ENCODE assay signal across 8 mouse cellular contexts in the genomic region with DNA sequence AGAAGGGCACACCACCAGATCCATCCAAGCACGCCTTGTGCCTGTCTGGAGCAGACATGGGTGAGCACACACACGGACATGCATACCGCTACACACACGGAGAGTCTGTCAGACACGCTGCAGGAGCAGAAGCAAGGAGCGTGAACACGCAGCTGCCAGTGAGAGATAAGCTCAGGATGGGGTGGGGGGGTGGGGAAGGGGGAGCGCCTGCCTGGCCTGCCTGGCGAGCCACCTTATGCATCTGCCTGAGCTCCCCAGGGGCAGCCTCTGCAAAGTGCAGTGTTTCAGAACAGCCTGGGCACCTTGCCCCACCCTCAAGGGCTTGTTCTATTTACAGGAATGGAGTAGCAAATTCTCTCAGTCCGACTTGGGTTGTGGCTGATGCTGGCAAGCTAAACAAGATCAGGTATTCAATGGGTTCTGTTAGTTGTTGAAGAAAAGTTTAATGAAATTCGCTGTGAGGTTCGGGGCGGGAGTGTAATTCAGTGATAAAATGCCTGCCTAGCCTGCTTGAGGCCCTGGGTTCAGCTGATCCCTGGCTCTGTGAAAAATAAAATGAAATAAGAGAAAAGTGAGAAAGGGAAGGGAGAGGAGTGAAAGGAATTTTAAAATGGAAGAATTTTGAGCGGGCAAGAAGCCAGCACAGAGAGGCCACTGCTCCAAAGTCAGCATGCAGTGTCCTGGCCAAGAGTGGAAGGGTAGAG. TPM values are rescaled to one million over a fixed set of nuclear protein-coding genes. Genes with fewer than 3 reads are reported as not detected.
DNase-seq lines count a peak whose midpoint lies in the region; ATAC-seq and TF ChIP-seq lines count a peak whose summit lies in the region.
"Had no signal": no experiment of that assay in that cellular context is flagged by ENCODE, and none has a peak within 500 bp of the region (broad histone marks: within the 10 kb centered on the region; RNA-seq: fewer than 3 reads in every experiment).

No protein-coding gene starts in this region.

- peak; percentile 21 for DNase-seq in kidney, postnatal 0 days (ENCODE audit: low spot score)
- DNase-seq in kidney, adult 2 months: no peak
- peak; percentile 67 to 75 (median 71) for DNase-seq in liver, embryonic 14.5 days (ENCODE audit: low read depth in 3 of 3, low spot score in 3 of 3)
- DNase-seq in splenic B cell, adult 2 months (ENCODE audit: low read depth, low spot score): peak; percentile 38
- DNase-seq in right cerebral cortex, adult 2 months (ENCODE audit: low spot score in 2 of 2): no peak
- DNase-seq in urinary bladder, postnatal 25 days (ENCODE audit: low spot score): no peak

- H3K27ac ChIP-seq in kidney, postnatal 0 days: no peak overlapping the region
- no peak overlapping the region for H3K27ac ChIP-seq in kidney, adult 2 months (ENCODE audit: insufficient read depth, low read depth, low read length)
- no peak overlapping the region for H3K27ac ChIP-seq in heart, embryonic 15.5 days
- peak overlapping the region; percentile 94 for H3K27ac ChIP-seq in liver, embryonic 14.5 days

- no peak overlapping the region for H3K4me2 ChIP-seq in kidney, postnatal 0 days (ENCODE audit: low read length)
- peak overlapping the region; percentile 48 for H3K4me2 ChIP-seq in heart, embryonic 15.5 days
- H3K4me2 ChIP-seq in liver, embryonic 14.5 days (ENCODE audit: low read depth): peak overlapping the region; percentile 76

- no peak for TF ChIP-seq POLR2A in kidney, adult 2 months (IDR thresholded peaks at IDR 0.05; ENCODE audit: low read depth, low read length)

- WGBS in kidney, postnatal 0 days: 27% methylated on average over 14 of the region's 14 CpGs
- WGBS in kidney, adult 2 months: 30% methylated on average over 14 of the region's 14 CpGs
- WGBS in heart, embryonic 15.5 days: 14% methylated on average over 14 of the region's 14 CpGs
- 5% methylated on average over 14 of the region's 14 CpGs for WGBS in liver, embryonic 14.5 days (ENCODE audit: insufficient replicate concordance)

- H3K27me3 ChIP-seq in kidney, postnatal 0 days (ENCODE audit: insufficient read depth, low read length): peaks cover 5% of the 10 kb centered on the region; the same call in 1 of the 2 replicates
- no peaks in the 10 kb centered on the region for H3K27me3 ChIP-seq in kidney, adult 2 months (replicated peaks; ENCODE audit: control insufficient read depth, insufficient read depth, low read length)
- peaks cover 48% of the 10 kb centered on the region for H3K27me3 ChIP-seq in heart, embryonic 15.5 days
- H3K27me3 ChIP-seq in liver, embryonic 14.5 days (ENCODE audit: control insufficient read depth, insufficient read depth, low read length): peaks cover 7% of the 10 kb centered on the region
- H3K27me3 ChIP-seq in splenic B cell, adult 2 months (ENCODE audit: control insufficient read depth, insufficient read depth, low read length, poor library complexity, severe bottlenecking): no peaks in the 10 kb centered on the region

- peak; percentile 80 for TF ChIP-seq EP300 in liver, embryonic 14.5 days (IDR thresholded peaks at IDR 0.05; ENCODE audit: low read depth)

- no peak; the same call in 1 of the 2 replicates for ATAC-seq in kidney, postnatal 0 days (replicated peaks; ENCODE audit: low FRiP score, low read depth)
- peak; percentile 25 for ATAC-seq in heart, embryonic 15.5 days (replicated peaks; ENCODE audit: insufficient number of reproducible peaks, insufficient read depth, low FRiP score, low read depth)
- peak; percentile 92 for ATAC-seq in liver, embryonic 14.5 days (ENCODE audit: insufficient read depth)
- ATAC-seq: activated CD4-positive, CD25-positive, alpha-beta regulatory T cell, adult 4 months had no signal

- no peaks in the 10 kb centered on the region for H3K9me3 ChIP-seq in kidney, postnatal 0 days (replicated peaks; ENCODE audit: low read length)
- no peaks in the 10 kb centered on the region for H3K9me3 ChIP-seq in heart, embryonic 15.5 days (replicated peaks)
- no peaks in the 10 kb centered on the region for H3K9me3 ChIP-seq in liver, embryonic 14.5 days (ENCODE audit: control insufficient read depth, low read length)

- no peak for TF ChIP-seq CTCF in kidney, postnatal 0 days (IDR thresholded peaks at IDR 0.05; ENCODE audit: low read depth)
- no peak for TF ChIP-seq CTCF in kidney, adult 2 months (conservative IDR thresholded peaks at IDR 0.05; ENCODE audit: insufficient read depth, insufficient read length, low read depth, low read length)
- TF ChIP-seq CTCF in liver, embryonic 14.5 days (IDR thresholded peaks at IDR 0.05; ENCODE audit: low read depth): no peak

- no peaks in the 10 kb centered on the region for H3K4me1 ChIP-seq in kidney, postnatal 0 days (replicated peaks; ENCODE audit: insufficient read depth, low read length)
- H3K4me1 ChIP-seq in kidney, adult 2 months (ENCODE audit: control insufficient read depth, insufficient read depth, low read length): no peaks in the 10 kb centered on the region; the same call in 1 of the 2 replicates
- H3K4me1 ChIP-seq in heart, embryonic 15.5 days (replicated peaks): peaks cover 12% of the 10 kb centered on the region
- H3K4me1 ChIP-seq in liver, embryonic 14.5 days (replicated peaks; ENCODE audit: control insufficient read depth in 2 of 2, insufficient read depth in 2 of 2, low read length in 1 of 2): peaks cover 20 to 26% of the 10 kb centered on the region in 2 experiments

- no peak overlapping the region for H3K4me3 ChIP-seq in kidney, postnatal 0 days (replicated peaks; ENCODE audit: low read depth, low read length)
- H3K4me3 ChIP-seq in kidney, adult 2 months (ENCODE audit: insufficient read depth, low read depth, low read length): no peak overlapping the region
- H3K4me3 ChIP-seq in heart, embryonic 15.5 days: no peak overlapping the region; the same call in 1 of the 2 replicates
- peak overlapping the region; percentile 34 to 59 for H3K4me3 ChIP-seq in liver, embryonic 14.5 days (ENCODE audit: insufficient read depth in 1 of 2, low read depth in 2 of 2, low read length in 2 of 2)

- no peaks in the 10 kb centered on the region for H3K36me3 ChIP-seq in kidney, postnatal 0 days (ENCODE audit: insufficient read depth, low read length)
- H3K36me3 ChIP-seq in kidney, adult 2 months (ENCODE audit: control insufficient read depth, insufficient read depth, low read length): no peaks in the 10 kb centered on the region
- H3K36me3 ChIP-seq in heart, embryonic 15.5 days: no peaks in the 10 kb centered on the region
- no peaks in the 10 kb centered on the region for H3K36me3 ChIP-seq in liver, embryonic 14.5 days (replicated peaks; ENCODE audit: control insufficient read depth, insufficient read depth, low read depth)
- H3K36me3 ChIP-seq in splenic B cell, adult 2 months (ENCODE audit: control insufficient read depth, insufficient read depth, low read length, poor library complexity, severe bottlenecking): no peaks in the 10 kb centered on the region

- H3K9ac ChIP-seq in kidney, postnatal 0 days (ENCODE audit: low read depth, low read length): no peak overlapping the region
- H3K9ac ChIP-seq in heart, embryonic 15.5 days: no peak overlapping the region
- H3K9ac ChIP-seq in liver, embryonic 14.5 days (replicated peaks): peak overlapping the region; percentile 76

RNA-seq across cellular contexts. Expression of a gene that starts 12.2 kb away (rescaled TPM):
- 3.3 TPM in 2 replicates for polyA plus RNA-seq in kidney, postnatal 0 days (2015; fragmentation: Nextera tagmentation; extraction: Ambion mirVana)
- polyA plus RNA-seq in kidney, adult 2 months (2012; rRNA removed): 17.5 and 19.9 TPM in 2 replicates
- polyA plus RNA-seq in heart, embryonic 15.5 days (2015; fragmentation: Nextera tagmentation; extraction: Ambion mirVana): 3.3 and 5.1 TPM in 2 replicates
- 4.9 and 5.2 TPM in 2 replicates for polyA plus RNA-seq in liver, embryonic 14.5 days (2012; rRNA removed)
- 0.83 and 1.0 TPM in 2 replicates for polyA plus RNA-seq in liver, embryonic 14.5 days (2014; fragmentation: Nextera tagmentation; extraction: Ambion mirVana)

RNA-seq across cellular contexts. Expression of a gene that starts 26.2 kb away (rescaled TPM):
- polyA plus RNA-seq in kidney, postnatal 0 days (2015; fragmentation: Nextera tagmentation; extraction: Ambion mirVana): 68.9 and 79.2 TPM in 2 replicates
- polyA plus RNA-seq in kidney, adult 2 months (2012; rRNA removed): 215 and 219 TPM in 2 replicates
- polyA plus RNA-seq in heart, embryonic 15.5 days (2015; fragmentation: Nextera tagmentation; extraction: Ambion mirVana): 80.6 and 87.9 TPM in 2 replicates
- polyA plus RNA-seq in liver, embryonic 14.5 days (2012; rRNA removed): 23.1 and 26.3 TPM in 2 replicates
- polyA plus RNA-seq in liver, embryonic 14.5 days (2014; fragmentation: Nextera tagmentation; extraction: Ambion mirVana): 23.3 and 27.4 TPM in 2 replicates

RNA-seq across cellular contexts. Expression of a gene that starts 38.3 kb away (rescaled TPM):
- 23.9 and 25.1 TPM in 2 replicates for polyA plus RNA-seq in kidney, postnatal 0 days (2015; fragmentation: Nextera tagmentation; extraction: Ambion mirVana)
- polyA plus RNA-seq in kidney, adult 2 months (2012; rRNA removed): 7.4 and 8.0 TPM in 2 replicates
- polyA plus RNA-seq in heart, embryonic 15.5 days (2015; fragmentation: Nextera tagmentation; extraction: Ambion mirVana): 16.5 and 20.5 TPM in 2 replicates
- polyA plus RNA-seq in liver, embryonic 14.5 days (2012; rRNA removed): 3.6 and 3.7 TPM in 2 replicates
- polyA plus RNA-seq in liver, embryonic 14.5 days (2014; fragmentation: Nextera tagmentation; extraction: Ambion mirVana): 4.2 and 4.3 TPM in 2 replicates

Comparison
In these comparisons a context has a peak if more than half of its experiments do, and no peak if none do; other contexts are left out.
1. DNase-seq: peak in kidney, postnatal 0 days (single experiment), liver, embryonic 14.5 days (3 of 3) and splenic B cell, adult 2 months (single experiment); none in kidney, adult 2 months (single experiment), right cerebral cortex, adult 2 months (0 of 2) and urinary bladder, postnatal 25 days (single experiment).
2. H3K4me3 ChIP-seq: peak in liver, embryonic 14.5 days (2 of 2); none in kidney, postnatal 0 days (single experiment), kidney, adult 2 months (single experiment) and heart, embryonic 15.5 days (single experiment).